Mouse (Mus musculus): ENCODE measurements around the gene Tmem236.
"Not testable (repeated sequence)": the region's sequence is repeated elsewhere in the genome, so short reads cannot be mapped to it uniquely, and the experiment has no call there.

Gene Tmem236

DNA sequence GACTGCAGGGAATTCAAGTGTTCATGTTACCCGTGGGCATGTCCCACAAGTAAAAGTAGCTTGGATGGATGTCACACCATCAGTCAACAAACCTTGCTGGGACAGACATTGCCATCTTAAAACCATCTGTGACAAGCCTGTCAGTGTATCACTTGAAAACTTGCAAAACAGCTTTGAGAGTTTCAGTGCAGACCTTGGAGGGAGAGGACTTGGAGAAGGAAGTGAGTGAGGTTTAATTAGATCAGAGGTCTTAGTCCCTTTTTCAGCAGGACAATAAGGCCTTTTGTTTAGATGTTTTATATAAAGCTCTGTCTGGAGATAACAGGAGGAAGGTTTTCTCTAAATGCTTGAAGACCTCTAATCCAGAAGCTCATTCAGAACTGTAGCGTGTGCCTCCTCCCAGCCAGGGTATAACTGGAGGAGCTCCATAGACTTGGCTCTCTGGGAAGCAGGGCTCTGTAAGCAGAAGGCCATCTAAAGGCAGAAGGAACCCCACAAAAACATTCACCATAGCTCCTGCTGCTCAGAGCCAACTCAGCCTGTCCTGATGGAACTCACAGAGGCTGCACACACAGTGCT lies 24.1 kb downstream of the Tmem236 start:
- not testable (repeated sequence) for DNase-seq

DNA sequence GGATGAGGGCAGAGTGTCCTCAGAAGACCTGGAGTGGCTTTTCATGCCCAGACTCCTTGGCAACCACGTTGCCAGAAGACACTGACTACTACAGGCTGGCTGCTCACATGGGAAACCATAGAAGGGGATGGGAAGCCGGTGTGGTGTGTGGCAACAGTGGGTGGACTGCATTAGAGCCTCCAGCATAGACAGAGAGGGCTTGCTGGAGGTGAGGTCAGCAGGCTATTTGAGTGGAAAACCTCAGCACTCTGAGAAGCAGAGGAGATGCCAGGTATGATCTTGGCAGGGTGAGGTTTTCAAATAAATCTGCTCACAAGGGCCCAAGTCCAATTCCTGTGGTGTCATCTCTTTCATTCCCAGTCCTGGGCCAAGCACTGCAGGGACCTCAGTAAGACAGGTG lies 25.3 kb downstream of the Tmem236 start:
- DNase-seq: peak; percentile 58

DNA sequence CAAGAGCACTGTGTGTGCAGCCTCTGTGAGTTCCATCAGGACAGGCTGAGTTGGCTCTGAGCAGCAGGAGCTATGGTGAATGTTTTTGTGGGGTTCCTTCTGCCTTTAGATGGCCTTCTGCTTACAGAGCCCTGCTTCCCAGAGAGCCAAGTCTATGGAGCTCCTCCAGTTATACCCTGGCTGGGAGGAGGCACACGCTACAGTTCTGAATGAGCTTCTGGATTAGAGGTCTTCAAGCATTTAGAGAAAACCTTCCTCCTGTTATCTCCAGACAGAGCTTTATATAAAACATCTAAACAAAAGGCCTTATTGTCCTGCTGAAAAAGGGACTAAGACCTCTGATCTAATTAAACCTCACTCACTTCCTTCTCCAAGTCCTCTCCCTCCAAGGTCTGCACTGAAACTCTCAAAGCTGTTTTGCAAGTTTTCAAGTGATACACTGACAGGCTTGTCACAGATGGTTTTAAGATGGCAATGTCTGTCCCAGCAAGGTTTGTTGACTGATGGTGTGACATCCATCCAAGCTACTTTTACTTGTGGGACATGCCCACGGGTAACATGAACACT lies 26.6 kb downstream of the Tmem236 start:
- DNase-seq: not testable (repeated sequence)

DNA sequence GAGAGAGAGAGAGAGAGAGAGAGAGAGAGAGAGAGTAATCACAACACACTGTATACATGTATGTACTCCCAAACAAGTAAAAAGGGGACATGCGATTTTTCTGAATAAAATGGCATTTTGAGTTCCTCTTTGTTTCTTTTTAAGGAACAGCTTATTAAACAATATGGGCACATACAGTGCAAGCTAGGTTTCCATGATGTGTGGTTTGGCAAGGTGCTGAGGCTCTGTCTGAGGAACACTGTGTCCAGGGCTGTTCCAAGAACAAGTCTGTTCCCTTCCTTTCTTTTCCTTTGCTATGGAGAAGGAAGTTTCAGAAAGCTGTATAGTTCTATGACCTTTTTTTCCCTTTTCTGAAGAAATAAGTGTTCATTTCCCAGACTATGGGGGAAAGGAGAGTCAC lies 30.0 kb downstream of the Tmem236 start:
- DNase-seq: no peak

DNA sequence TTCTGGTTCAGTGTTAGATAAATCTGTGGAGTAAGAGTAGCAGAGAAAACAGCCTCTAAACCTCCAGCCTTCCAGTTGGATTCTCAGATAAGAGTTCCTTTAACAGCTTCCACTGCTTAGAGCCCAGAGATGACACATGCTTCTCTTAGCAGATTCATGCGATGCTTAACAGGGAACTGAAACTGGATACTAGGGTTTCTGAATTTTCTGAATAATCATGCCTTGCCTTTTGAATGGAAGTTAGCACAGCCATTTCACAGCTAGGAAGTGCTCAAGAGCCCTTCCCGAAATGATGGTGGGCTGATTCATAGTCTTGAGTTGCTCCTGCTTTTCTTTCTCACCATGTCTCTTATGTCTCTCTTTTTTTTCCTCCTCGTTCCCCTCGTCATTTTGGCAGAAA lies 32.5 kb downstream of the Tmem236 start:
- DNase-seq: no peak

GRCm38 (mm10) chr2:14210731-14211130 lies 36.4 kb downstream of the Tmem236 start:
- DNase-seq: no peak

- no peak for DNase-seq
Observed at GRCm38 (mm10) chr2:14211606-14212005, 37.3 kb downstream of the Tmem236 start.

DNA sequence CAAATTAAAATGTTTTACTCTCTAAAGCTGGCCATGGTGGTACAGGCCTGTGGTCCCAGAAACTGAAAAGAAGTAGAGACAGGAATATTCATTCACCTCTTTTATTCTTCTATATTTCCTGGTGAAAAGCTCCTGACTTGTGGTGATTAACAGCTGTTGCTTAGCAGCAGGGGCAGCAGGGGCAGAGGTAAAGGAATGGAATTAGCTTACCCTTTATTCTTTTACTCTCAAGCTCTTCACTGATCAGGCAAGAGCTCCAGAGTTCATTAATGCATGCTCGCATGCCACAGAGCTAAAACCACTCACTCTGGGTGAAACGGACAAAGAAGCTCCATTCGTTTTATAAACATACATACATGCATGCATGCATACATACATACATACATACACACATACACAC lies 40.4 kb downstream of the Tmem236 start:
- DNase-seq: no peak

- no peak for DNase-seq
Observed at GRCm38 (mm10) chr2:14216653-14217052, 42.3 kb downstream of the Tmem236 start.

DNA sequence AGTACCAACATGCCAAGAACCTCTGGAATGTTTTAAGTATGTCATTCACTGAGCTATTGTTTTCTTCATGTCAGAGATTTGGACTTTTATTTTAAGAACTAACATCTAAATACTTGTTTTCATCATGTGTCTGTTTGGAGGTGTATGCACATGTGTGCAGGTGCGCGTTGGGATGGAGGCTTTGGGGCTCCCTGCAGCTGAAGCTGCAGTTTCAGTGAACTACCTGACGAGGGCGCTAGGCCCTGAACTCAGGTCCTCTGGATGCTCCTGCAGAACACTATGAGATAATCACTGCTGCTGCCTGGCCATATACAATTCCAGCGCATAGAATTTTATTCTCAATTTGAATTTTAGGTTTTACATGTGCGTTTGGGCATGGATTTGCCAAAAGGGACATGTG lies 43.8 kb downstream of the Tmem236 start:
- no peak for DNase-seq

DNA sequence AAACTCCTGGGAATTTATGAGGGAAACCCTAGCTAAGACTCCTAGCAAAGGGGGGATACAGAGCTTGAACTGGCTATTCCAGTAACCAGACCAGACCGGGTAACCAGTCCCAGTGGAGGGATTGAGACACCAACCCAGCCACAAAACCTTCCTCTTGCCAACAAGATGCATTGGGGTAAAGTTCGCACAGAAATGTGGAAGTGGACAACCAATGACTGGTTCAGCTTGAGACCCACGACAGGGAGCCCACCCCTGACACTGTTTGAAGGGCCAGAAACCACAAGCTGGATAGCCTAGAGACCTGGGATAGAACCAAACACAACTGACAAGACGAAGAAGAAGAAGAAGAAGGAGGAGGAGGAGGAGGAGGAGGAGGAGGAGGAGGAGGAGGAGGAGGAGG lies 50.1 kb downstream of the Tmem236 start:
- no peak for DNase-seq

- DNase-seq: no peak
Observed at GRCm38 (mm10) chr2:14228495-14228894, 54.2 kb downstream of the Tmem236 start.

DNA sequence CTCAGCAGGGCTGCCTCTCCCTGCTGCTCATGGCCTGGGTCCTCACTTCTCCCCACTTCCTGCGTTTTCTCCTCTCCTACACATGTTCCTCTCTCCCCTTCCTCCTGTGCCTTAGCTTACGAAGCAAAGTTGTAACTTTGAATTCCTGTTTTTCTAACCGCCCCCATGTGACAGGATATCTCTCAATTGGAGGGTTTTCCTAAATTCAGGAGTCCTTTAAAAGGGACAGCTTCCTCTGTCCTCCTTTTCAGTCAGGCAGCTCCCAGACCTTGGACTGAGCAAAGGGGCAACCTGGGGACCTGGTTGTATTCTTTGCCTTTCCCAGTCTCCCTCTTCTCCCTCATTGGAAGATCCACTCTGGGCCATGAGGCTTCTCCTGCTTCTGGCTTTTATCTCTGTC lies 54.8 kb downstream of the Tmem236 start, which contains the start of gene Mrc1:
Mrc1 (plus strand) TSS at position 244 of the 400 bp plus-strand sequence.
- no peak for DNase-seq

DNA sequence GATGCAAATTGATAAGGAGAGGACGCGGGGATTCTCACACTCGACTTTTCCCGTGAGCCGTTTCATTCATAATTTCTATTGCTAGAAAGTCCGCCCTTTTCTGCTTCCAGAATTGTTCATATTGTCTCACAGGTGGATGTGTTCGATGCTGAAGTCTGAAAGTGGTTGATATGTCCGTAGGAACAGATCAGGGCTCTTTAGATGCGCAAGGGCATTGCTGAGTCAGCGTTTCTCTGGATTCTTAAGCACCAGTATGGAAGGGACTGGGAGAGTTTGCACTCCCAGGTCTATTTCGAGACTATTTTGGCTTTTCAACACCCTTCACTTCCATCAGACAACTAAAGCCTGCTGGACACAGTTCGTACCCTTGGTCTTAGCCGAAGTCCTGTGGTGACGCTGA lies 55.7 kb downstream of the Tmem236 start:
- DNase-seq: no peak

DNA sequence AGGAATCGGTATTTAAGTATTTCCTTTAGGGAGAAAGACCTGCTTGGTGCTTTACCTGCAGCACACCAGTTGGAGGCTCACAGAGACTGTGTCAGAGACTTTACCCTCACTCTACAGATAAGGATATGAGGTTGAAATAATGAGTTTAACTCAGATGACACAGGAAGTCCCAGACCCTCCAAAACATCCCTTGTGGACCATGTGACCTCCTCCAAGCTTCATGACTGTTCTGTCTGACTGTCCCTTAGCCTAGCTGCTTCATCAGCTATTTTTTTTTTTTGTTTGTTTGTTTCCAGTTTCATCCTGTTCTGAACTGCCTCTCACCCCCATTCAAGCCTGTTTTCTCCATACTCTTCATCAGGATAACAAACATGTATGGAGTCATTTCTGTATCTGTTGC lies 58.6 kb downstream of the Tmem236 start:
- no peak for DNase-seq

- no peak for DNase-seq
Observed at GRCm38 (mm10) chr2:14233983-14234382, 59.7 kb downstream of the Tmem236 start.

GRCm38 (mm10) chr2:14235319-14235718 lies 61.0 kb downstream of the Tmem236 start:
- DNase-seq: no peak

- no peak for DNase-seq
Observed at GRCm38 (mm10) chr2:14236920-14237319, 62.6 kb downstream of the Tmem236 start.

DNA sequence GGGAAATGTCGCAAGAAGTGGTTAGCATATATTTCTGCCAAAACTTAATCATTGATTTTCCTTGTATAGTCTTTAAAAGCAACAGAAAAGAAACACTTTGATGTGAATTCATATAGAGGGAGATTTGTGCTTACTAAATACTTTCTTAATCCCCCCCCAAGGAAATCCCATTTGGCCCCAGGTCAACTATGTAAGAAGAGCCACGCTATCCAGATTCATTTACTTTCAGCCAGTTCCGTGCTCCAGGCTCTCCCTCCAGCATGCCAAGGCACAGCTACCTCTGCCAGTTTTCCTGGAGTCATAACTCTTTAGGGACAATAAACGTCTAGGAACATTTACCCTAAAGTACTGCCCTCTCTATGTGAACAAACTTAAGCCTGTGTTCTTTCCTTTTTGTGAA lies 63.4 kb downstream of the Tmem236 start:
- no peak for DNase-seq

DNA sequence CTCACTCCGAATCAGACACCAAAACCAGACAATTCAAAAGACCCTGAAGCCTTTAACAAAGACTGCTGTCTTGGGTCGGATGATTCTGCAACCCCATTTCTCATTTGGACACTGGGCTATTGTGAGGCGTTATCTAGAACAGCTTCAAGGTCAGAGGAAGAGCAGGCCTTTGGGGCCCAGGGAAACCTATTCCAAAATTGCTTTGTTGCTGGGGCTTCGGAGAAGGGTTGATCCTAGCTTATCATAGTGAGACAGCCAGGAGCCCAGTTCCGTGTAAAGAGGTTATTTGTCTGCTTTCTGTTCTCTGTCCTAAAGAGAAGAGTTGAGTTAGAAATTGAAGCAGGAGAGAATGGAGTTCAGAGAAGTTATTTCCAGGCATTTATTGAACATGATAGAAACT lies 64.8 kb downstream of the Tmem236 start:
- DNase-seq: no peak

GRCm38 (mm10) chr2:14244157-14244556 lies 69.8 kb downstream of the Tmem236 start:
- DNase-seq: no peak

- DNase-seq: no peak
Observed at GRCm38 (mm10) chr2:14244668-14245067, 70.3 kb downstream of the Tmem236 start.

DNA sequence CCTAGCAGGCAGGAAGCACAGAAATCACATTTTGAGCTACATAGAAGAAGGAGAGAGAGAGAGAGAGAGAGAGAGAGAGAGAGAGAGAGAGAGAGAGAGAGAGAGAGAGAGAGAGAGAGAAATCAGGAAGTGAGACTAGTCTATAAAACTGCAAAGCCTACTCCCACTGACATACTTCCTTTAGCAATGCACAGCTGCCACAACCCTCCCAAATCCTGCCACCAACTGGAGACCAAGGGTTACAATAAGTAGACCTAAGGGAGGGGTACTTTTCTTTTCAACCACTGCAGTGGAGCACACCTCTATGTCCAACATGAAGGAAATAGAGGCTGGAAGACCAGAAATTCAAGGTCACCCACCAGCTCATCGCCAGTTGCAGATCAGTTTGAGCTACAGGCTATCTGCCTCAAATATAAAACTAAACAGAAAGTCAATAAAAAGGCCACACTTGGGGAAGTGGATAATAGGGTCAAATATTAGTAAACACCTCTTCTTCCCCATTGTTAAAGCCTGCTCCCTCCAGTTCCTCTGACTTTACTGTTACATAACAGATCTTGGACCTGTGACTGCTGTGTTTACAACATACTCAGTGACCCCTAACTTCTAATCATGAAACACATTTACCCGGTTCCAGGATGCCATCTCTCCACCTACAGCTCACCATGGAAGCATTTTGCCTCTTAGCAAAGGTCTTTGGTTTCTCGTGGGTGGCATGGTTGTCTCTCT lies 75.7 kb downstream of the Tmem236 start:
- DNase-seq: no peak

DNA sequence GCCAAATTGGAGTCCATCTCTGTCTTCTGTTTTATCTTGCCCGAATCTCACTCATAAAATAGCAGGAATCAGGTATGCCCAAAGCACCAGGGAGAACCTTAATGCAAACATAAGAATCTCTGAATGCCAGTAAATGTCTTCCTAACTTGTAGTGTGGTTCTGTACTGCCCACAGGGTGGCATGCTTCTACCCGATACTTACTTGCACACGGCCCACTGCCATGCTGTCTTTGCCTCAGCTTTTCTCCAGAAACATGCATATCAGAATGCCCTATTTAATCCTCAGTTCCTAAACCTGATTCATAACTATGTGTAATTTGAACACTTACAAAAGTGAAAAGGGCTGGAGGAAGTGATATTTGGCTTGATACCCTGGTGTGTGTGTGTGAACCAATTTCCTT lies 77.6 kb downstream of the Tmem236 start:
- DNase-seq: no peak

Data from cerebellum, adult 11 months (tissue).